Mouse (Mus musculus) forebrain, embryonic 13.5 days (tissue): ENCODE data around the gene Oprm1. TPM values are rescaled to one million over a fixed set of nuclear protein-coding genes. Genes with fewer than 3 reads are reported as not detected.

Experiments used
- ATAC-seq: fragments of 200-750 bp; cut with Nextera tagmentation; 2 replicates; pipeline ENCODE4 v1.8.0; 2017
- H3K27ac ChIP-seq: fragments of 300-500 bp; sonication (generic); 2 replicates; pipeline ENCODE4 v1.5.1; 2015; ENCODE audit warnings: inconsistent platforms, mild to moderate bottlenecking, moderate library complexity
- H3K27me3 ChIP-seq: fragments of 300-500 bp; sonication (generic); 2 replicates; pipeline ENCODE4 v1.6.1; 2015; ENCODE audit warnings: mild to moderate bottlenecking, inconsistent platforms
- H3K36me3 ChIP-seq: fragments of 300-500 bp; sonication (generic); 2 replicates; pipeline ENCODE4 v1.6.1; 2015; ENCODE audit warnings: mild to moderate bottlenecking, inconsistent platforms; ENCODE audit not compliant: poor library complexity, severe bottlenecking
- H3K4me1 ChIP-seq: fragments of 300-500 bp; sonication (generic); 2 replicates; pipeline ENCODE4 v1.6.1; 2015; ENCODE audit warnings: inconsistent platforms
- H3K4me2 ChIP-seq: fragments of 300-500 bp; sonication (generic); 2 replicates; pipeline ENCODE4 v1.6.1; 2015; ENCODE audit warnings: inconsistent platforms, mild to moderate bottlenecking, moderate library complexity
- H3K4me3 ChIP-seq: fragments of 300-500 bp; sonication (generic); 2 replicates; pipeline ENCODE4 v1.5.1; 2015; ENCODE audit warnings: mild to moderate bottlenecking, inconsistent platforms
- H3K9ac ChIP-seq: fragments of 300-500 bp; sonication (generic); 2 replicates; pipeline ENCODE4 v1.6.1; 2015; ENCODE audit warnings: mild to moderate bottlenecking, inconsistent platforms
- H3K9me3 ChIP-seq: fragments of 300-500 bp; sonication (generic); replicated peaks from 2 replicates; pipeline ENCODE4 v1.6.1; 2016; ENCODE audit warnings: inconsistent platforms
- WGBS: fragments of 180-500 bp; shearing (Covaris S2); methylation state at CpG from one replicate; pipeline ENCODE4 v1.1.7; 2015; 5-methylcytosine and 5-hydroxymethylcytosine counted together
- polyA plus RNA-seq: library from polyadenylated mRNA; unstranded; fragments of >200 nt; fragmentation: Nextera tagmentation; extraction: Ambion mirVana; gene quantifications from 2 replicates; pipeline ENCODE4 v1.2.1, GENCODE M21; 2015

Oprm1 gene
- polyA plus RNA-seq, 1 experiment from 2014 or later = 0.92 TPM

- no peaks in the 10 kb centered on the region for H3K4me1 ChIP-seq
- WGBS = 91% methylated on average over 3 of the region's 3 CpGs
- no peak for ATAC-seq
Observed at GRCm38 (mm10) chr10:6901819-6902393, 143.6 kb downstream of the Oprm1 start.

GRCm38 (mm10) chr10:6909763-6910162 lies 151.5 kb downstream of the Oprm1 start:
- 64% methylated on average over 2 of the region's 2 CpGs for WGBS
- H3K4me1 ChIP-seq = no peaks in the 10 kb centered on the region
- ATAC-seq = no peak
- no peak overlapping the region for H3K9ac ChIP-seq
- no peaks in the 10 kb centered on the region for H3K27me3 ChIP-seq
- no peak overlapping the region for H3K27ac ChIP-seq
- no peak overlapping the region for H3K4me3 ChIP-seq
- H3K4me2 ChIP-seq = no peak overlapping the region
- no peaks in the 10 kb centered on the region for H3K36me3 ChIP-seq
- no peaks in the 10 kb centered on the region for H3K9me3 ChIP-seq

More at GRCm38 (mm10) chr10:6901819-6902393, 143.6 kb downstream of the Oprm1 start:
- no peak overlapping the region for H3K4me3 ChIP-seq
- H3K9ac ChIP-seq = no peak overlapping the region
- H3K9me3 ChIP-seq = no peaks in the 10 kb centered on the region
- no peak overlapping the region for H3K4me2 ChIP-seq
- no peaks in the 10 kb centered on the region for H3K27me3 ChIP-seq
- H3K27ac ChIP-seq = no peak overlapping the region
- H3K36me3 ChIP-seq = no peaks in the 10 kb centered on the region

- WGBS = 33% methylated on average over 1 of the region's 1 CpGs
- H3K4me1 ChIP-seq = peaks cover 3% of the 10 kb centered on the region; the same call in 1 of the 2 replicates
- no peaks in the 10 kb centered on the region for H3K9me3 ChIP-seq
- H3K4me3 ChIP-seq = no peak overlapping the region
- H3K36me3 ChIP-seq = no peaks in the 10 kb centered on the region
- H3K9ac ChIP-seq = no peak overlapping the region
- ATAC-seq = no peak
- no peak overlapping the region for H3K4me2 ChIP-seq
- H3K27ac ChIP-seq = no peak overlapping the region; the same call in 1 of the 2 replicates
- H3K27me3 ChIP-seq = no peaks in the 10 kb centered on the region
Observed at GRCm38 (mm10) chr10:6915991-6916390, 157.7 kb downstream of the Oprm1 start.

- Histone ChIP-seq H3K4me3 (no peak overlapping the region), H3K4me2 (peak overlapping the region; percentile 15), H3K9ac (no peak overlapping the region), H3K36me3 (no peaks in the 10 kb centered on the region), H3K27ac (peak overlapping the region; percentile 63; the same call in 1 of the 2 replicates), H3K27me3 (no peaks in the 10 kb centered on the region), H3K9me3 (no peaks in the 10 kb centered on the region), H3K4me1 (peaks cover 3% of the 10 kb centered on the region; the same call in 1 of the 2 replicates)
- 8% methylated on average over 6 of the region's 6 CpGs for WGBS
- peak; percentile 86 for ATAC-seq
Observed at GRCm38 (mm10) chr10:6916545-6917257, 158.4 kb downstream of the Oprm1 start.

GRCm38 (mm10) chr10:6926724-6927123 lies 168.4 kb downstream of the Oprm1 start:
- Histone ChIP-seq H3K4me1 (no peaks in the 10 kb centered on the region), H3K36me3 (no peaks in the 10 kb centered on the region), H3K27me3 (no peaks in the 10 kb centered on the region), H3K9me3 (no peaks in the 10 kb centered on the region), H3K4me2 (no peak overlapping the region), H3K27ac (no peak overlapping the region), H3K4me3 (no peak overlapping the region), H3K9ac (no peak overlapping the region)
- WGBS = 84% methylated on average over 2 of the region's 2 CpGs
- ATAC-seq = no peak

- Histone ChIP-seq H3K27me3 (no peaks in the 10 kb centered on the region), H3K9ac (no peak overlapping the region), H3K4me2 (no peak overlapping the region), H3K4me1 (no peaks in the 10 kb centered on the region), H3K4me3 (no peak overlapping the region), H3K9me3 (no peaks in the 10 kb centered on the region), H3K27ac (no peak overlapping the region), H3K36me3 (no peaks in the 10 kb centered on the region)
- ATAC-seq = no peak
- WGBS = 93% methylated on average over 4 of the region's 4 CpGs
Observed at GRCm38 (mm10) chr10:6927600-6928223, 169.4 kb downstream of the Oprm1 start.

GRCm38 (mm10) chr10:6928905-6929304 lies 170.6 kb downstream of the Oprm1 start:
- 59% methylated on average over 1 of the region's 1 CpGs for WGBS
- Histone ChIP-seq H3K4me3 (no peak overlapping the region), H3K27me3 (no peaks in the 10 kb centered on the region), H3K4me1 (no peaks in the 10 kb centered on the region), H3K4me2 (no peak overlapping the region), H3K9ac (no peak overlapping the region), H3K27ac (no peak overlapping the region), H3K36me3 (no peaks in the 10 kb centered on the region), H3K9me3 (no peaks in the 10 kb centered on the region)
- no peak for ATAC-seq

- Histone ChIP-seq H3K27me3 (no peaks in the 10 kb centered on the region), H3K4me2 (no peak overlapping the region), H3K9ac (no peak overlapping the region), H3K4me3 (no peak overlapping the region), H3K9me3 (no peaks in the 10 kb centered on the region), H3K36me3 (no peaks in the 10 kb centered on the region), H3K27ac (no peak overlapping the region), H3K4me1 (no peaks in the 10 kb centered on the region)
- WGBS = 89% methylated on average over 1 of the region's 1 CpGs
- no peak for ATAC-seq
Observed at GRCm38 (mm10) chr10:6930398-6930797, 172.1 kb downstream of the Oprm1 start.

- Histone ChIP-seq H3K9me3 (no peaks in the 10 kb centered on the region), H3K4me1 (no peaks in the 10 kb centered on the region), H3K4me2 (no peak overlapping the region), H3K4me3 (no peak overlapping the region), H3K9ac (no peak overlapping the region), H3K27ac (no peak overlapping the region), H3K27me3 (no peaks in the 10 kb centered on the region), H3K36me3 (no peaks in the 10 kb centered on the region)
- ATAC-seq = no peak
- WGBS = 79% methylated on average over 2 of the region's 2 CpGs
Observed at GRCm38 (mm10) chr10:6930889-6931288, 172.6 kb downstream of the Oprm1 start.

- Histone ChIP-seq H3K4me3 (no peak overlapping the region), H3K27me3 (no peaks in the 10 kb centered on the region), H3K4me2 (no peak overlapping the region), H3K9me3 (no peaks in the 10 kb centered on the region), H3K27ac (no peak overlapping the region), H3K4me1 (no peaks in the 10 kb centered on the region), H3K36me3 (no peaks in the 10 kb centered on the region), H3K9ac (no peak overlapping the region)
- ATAC-seq = no peak
- WGBS = 72% methylated on average over 3 of the region's 3 CpGs
Observed at GRCm38 (mm10) chr10:6934776-6935175, 176.5 kb downstream of the Oprm1 start.

GRCm38 (mm10) chr10:6936671-6937425 lies 178.5 kb downstream of the Oprm1 start:
- Histone ChIP-seq H3K36me3 (no peaks in the 10 kb centered on the region), H3K27me3 (no peaks in the 10 kb centered on the region), H3K4me2 (no peak overlapping the region), H3K4me3 (no peak overlapping the region), H3K9me3 (no peaks in the 10 kb centered on the region), H3K4me1 (no peaks in the 10 kb centered on the region), H3K27ac (no peak overlapping the region), H3K9ac (no peak overlapping the region)
- no peak for ATAC-seq
- WGBS = 83% methylated on average over 4 of the region's 4 CpGs

- H3K4me2 ChIP-seq = no peak overlapping the region
- no peaks in the 10 kb centered on the region for H3K9me3 ChIP-seq
- H3K9ac ChIP-seq = no peak overlapping the region
- no peaks in the 10 kb centered on the region for H3K4me1 ChIP-seq
- no peak overlapping the region for H3K27ac ChIP-seq
- 77% methylated on average over 1 of the region's 1 CpGs for WGBS
- H3K36me3 ChIP-seq = no peaks in the 10 kb centered on the region
- H3K4me3 ChIP-seq = no peak overlapping the region
- no peak for ATAC-seq
- H3K27me3 ChIP-seq = no peaks in the 10 kb centered on the region
Observed at GRCm38 (mm10) chr10:6953115-6953514, 194.8 kb downstream of the Oprm1 start.
